Mouse (Mus musculus): ENCODE measurements around the gene Elmo3. TPM values are rescaled to one million over a fixed set of nuclear protein-coding genes. Genes with fewer than 3 reads are reported as not detected.

Gene Elmo3
- total and polyA plus RNA-seq, 3 experiments, result 0.72 to 1.4 (median 1.3) TPM

- Histone ChIP-seq H3K4me2 (ENCODE audit: insufficient read depth, low read depth, poor library complexity, severe bottlenecking) (no peak overlapping the region), H3K4me1 (ENCODE audit: control insufficient read depth in 1 of 2, insufficient read depth in 2 of 2) (peaks cover 2 to 6% of the 10 kb centered on the region in 2 experiments; a peak in 3 of 4 replicates), H3K79me2 (replicated peaks; ENCODE audit: control insufficient read depth, extremely low read depth, insufficient read depth, poor library complexity, severe bottlenecking) (no peaks in the 10 kb centered on the region), H3K27ac (ENCODE audit: insufficient read depth, low read depth) (no peak overlapping the region), H3K9ac (ENCODE audit: insufficient read depth, low read depth) (no peak overlapping the region), H3K27me3 (replicated peaks) (no peaks in the 10 kb centered on the region), H3K9me3 (replicated peaks; ENCODE audit: low read length) (no peaks in the 10 kb centered on the region), H3K36me3 (replicated peaks in 1 of 2; ENCODE audit: control insufficient read depth in 1 of 2, insufficient read depth in 1 of 2, low read length in 1 of 2) (peaks cover 13 to 70% of the 10 kb centered on the region in 2 experiments), H3K4me3 (replicated peaks in 1 of 3; ENCODE audit: low read depth in 2 of 3, low read length in 2 of 3, poor library complexity in 1 of 3) (no peak overlapping the region)
- in situ Hi-C loops (cut with MboI; ENCODE audit: low pct_ligation_motif_present, low pct_unique_long_range_greater_than_20kb, low sequenced_read_pairs), result loop anchor here (10.0 kb wide), 1 partner anchor 157 kb away; no protein-coding TSS in a partner anchor
- TF ChIP-seq ETS1 (conservative IDR thresholded peaks at IDR 0.05; ENCODE audit: low read depth, low read length) (no peak), JUND (conservative IDR thresholded peaks at IDR 0.05; ENCODE audit: low read depth, low read length) (no peak), MEF2A (IDR thresholded peaks at IDR 0.05; ENCODE audit: borderline replicate concordance, low read depth, low read length) (no peak), ZMIZ1 (IDR thresholded peaks at IDR 0.05; ENCODE audit: low read depth, low read length) (no peak), USF2 (conservative IDR thresholded peaks at IDR 0.05; ENCODE audit: low read depth, low read length) (no peak), MAX (IDR thresholded peaks at IDR 0.05; ENCODE audit: low read length) (no peak), BHLHE40 (IDR thresholded peaks at IDR 0.05; ENCODE audit: low read depth, low read length) (no peak), ZKSCAN1 (IDR thresholded peaks at IDR 0.05; ENCODE audit: borderline replicate concordance, low read depth, low read length) (no peak), ELF1 (IDR thresholded peaks at IDR 0.05; ENCODE audit: low read depth, low read length) (no peak)
- dilution Hi-C loops (cut with MboI; ENCODE audit: extremely low pct_ligation_motif_present, extremely low pct_unique_long_range_greater_than_20kb, low sequenced_read_pairs), result no loop called here
- DNase-seq (ENCODE audit: extremely low read depth), result no peak
Observed at GRCm38 (mm10) chr8:105282239-105282638, 23.2 kb upstream of the Elmo3 start.

GRCm38 (mm10) chr8:105283074-105283473 lies 22.3 kb upstream of the Elmo3 start:
- TF ChIP-seq POLR2AphosphoS2 (IDR thresholded peaks at IDR 0.05; ENCODE audit: low read depth, low read length), result no peak
- no peak for TF ChIP-seq E2F4 (IDR thresholded peaks at IDR 0.05; ENCODE audit: insufficient replicate concordance, low read depth, low read length)
- TF ChIP-seq TCF12 (IDR thresholded peaks at IDR 0.05; ENCODE audit: low read depth, low read length), result no peak
- TF ChIP-seq POLR2A (IDR thresholded peaks at IDR 0.05; ENCODE audit: low read depth, low read length), result no peak
- peak; percentile 42 for TF ChIP-seq RAD21 (IDR thresholded peaks at IDR 0.05; ENCODE audit: low read depth, low read length)
- no peak for TF ChIP-seq IRF4 (IDR thresholded peaks at IDR 0.05; ENCODE audit: low read depth, low read length)
- TF ChIP-seq CTCF (conservative IDR thresholded peaks at IDR 0.05 in 1 of 2, IDR thresholded peaks at IDR 0.05 in 1 of 2; ENCODE audit: low read depth in 2 of 2, low read length in 2 of 2), result peak in 1 of 2 experiments; percentile 55; a peak in 2 of 4 replicates
- TF ChIP-seq SMC3 (IDR thresholded peaks at IDR 0.05; ENCODE audit: low read depth, low read length), result peak; percentile 40
- Histone ChIP-seq H3K9ac (ENCODE audit: insufficient read depth, low read depth) (no peak overlapping the region), H3K4me1 (ENCODE audit: control insufficient read depth in 1 of 2, insufficient read depth in 2 of 2) (peaks cover 2 to 8% of the 10 kb centered on the region in 2 experiments; a peak in 3 of 4 replicates), H3K79me2 (replicated peaks; ENCODE audit: control insufficient read depth, extremely low read depth, insufficient read depth, poor library complexity, severe bottlenecking) (no peaks in the 10 kb centered on the region), H3K4me2 (ENCODE audit: insufficient read depth, low read depth, poor library complexity, severe bottlenecking) (no peak overlapping the region), H3K9me3 (replicated peaks; ENCODE audit: low read length) (no peaks in the 10 kb centered on the region), H3K36me3 (replicated peaks in 1 of 2; ENCODE audit: control insufficient read depth in 1 of 2, insufficient read depth in 1 of 2, low read length in 1 of 2) (peaks cover 13 to 69% of the 10 kb centered on the region in 2 experiments), H3K4me3 (replicated peaks in 1 of 3; ENCODE audit: low read depth in 2 of 3, low read length in 2 of 3, poor library complexity in 1 of 3) (no peak overlapping the region), H3K27ac (ENCODE audit: insufficient read depth, low read depth) (no peak overlapping the region), H3K27me3 (replicated peaks) (no peaks in the 10 kb centered on the region)
- dilution Hi-C loops (cut with MboI; ENCODE audit: extremely low pct_ligation_motif_present, extremely low pct_unique_long_range_greater_than_20kb, low sequenced_read_pairs), result no loop called here
- in situ Hi-C loops (cut with MboI; ENCODE audit: low pct_ligation_motif_present, low pct_unique_long_range_greater_than_20kb, low sequenced_read_pairs), result loop anchor here (10.0 kb wide), 1 partner anchor 158 kb away; no protein-coding TSS in a partner anchor
- DNase-seq (ENCODE audit: extremely low read depth), result no peak

Data from CH12.LX (cell line).